Mouse (Mus musculus) kidney, embryonic 15.5 days (tissue): ENCODE measurements around the gene Fpr2. TPM values are rescaled to one million over a fixed set of nuclear protein-coding genes. Genes with fewer than 3 reads are reported as not detected.
"Not testable (repeated sequence)": the region's sequence is repeated elsewhere in the genome, so short reads cannot be mapped to it uniquely, and the experiment has no call there.

Experiments
- ATAC-seq: fragments of 200-750 bp; cut with Nextera tagmentation; replicated peaks from 2 replicates; pipeline ENCODE4 v1.8.0; 2017; ENCODE audit warnings: moderate TSS enrichment; ENCODE audit not compliant: low FRiP score
- H3K27ac ChIP-seq: fragments of 300-500 bp; sonication (generic); 2 replicates; pipeline ENCODE4 v1.5.1; 2015; ENCODE audit warnings: mild to moderate bottlenecking, inconsistent platforms
- H3K27me3 ChIP-seq: fragments of 300-500 bp; sonication (generic); 2 replicates; pipeline ENCODE4 v1.6.1; 2015; ENCODE audit warnings: inconsistent platforms
- H3K36me3 ChIP-seq: fragments of 300-500 bp; sonication (generic); 2 replicates; pipeline ENCODE4 v1.6.1; 2015; ENCODE audit warnings: inconsistent platforms
- H3K4me1 ChIP-seq: fragments of 300-500 bp; sonication (generic); 2 replicates; pipeline ENCODE4 v1.6.1; 2015; ENCODE audit warnings: inconsistent platforms
- H3K4me2 ChIP-seq: fragments of 300-500 bp; sonication (generic); 2 replicates; pipeline ENCODE4 v1.6.1; 2015; ENCODE audit warnings: moderate library complexity, mild to moderate bottlenecking, inconsistent platforms
- H3K4me3 ChIP-seq: fragments of 300-500 bp; sonication (generic); replicated peaks from 2 replicates; pipeline ENCODE4 v1.5.1; 2015; ENCODE audit warnings: mild to moderate bottlenecking, inconsistent platforms
- H3K9ac ChIP-seq: fragments of 300-500 bp; sonication (generic); 2 replicates; pipeline ENCODE4 v1.6.1; 2015; ENCODE audit warnings: mild to moderate bottlenecking, inconsistent platforms
- H3K9me3 ChIP-seq: fragments of 300-500 bp; sonication (generic); replicated peaks from 2 replicates; pipeline ENCODE4 v1.6.1; 2016; ENCODE audit warnings: inconsistent platforms
- WGBS: fragments of 180-500 bp; shearing (Covaris S2); methylation state at CpG from one replicate; pipeline ENCODE4 v1.1.7; 2015; ENCODE audit warnings: mixed read lengths; 5-methylcytosine and 5-hydroxymethylcytosine counted together
- polyA plus RNA-seq: library from polyadenylated mRNA; unstranded; fragments of >200 nt; fragmentation: Nextera tagmentation; extraction: Ambion mirVana; gene quantifications from 2 replicates; pipeline ENCODE4 v1.2.1, GENCODE M21; 2015

Fpr2 gene
- polyA plus RNA-seq, 1 experiment from 2014 or later = 0.73 TPM

GRCm38 (mm10) chr17:17896039-17896438 lies 8.4 kb downstream of the Fpr2 start:
- ATAC-seq = 0 out of 2 replicates have a peak, but pooled peaks have one; percentile 29
- Histone ChIP-seq H3K4me1 (no peaks in the 10 kb centered on the region), H3K4me2 (no peak overlapping the region), H3K27ac (no peak overlapping the region), H3K27me3 (no peaks in the 10 kb centered on the region), H3K36me3 (no peaks in the 10 kb centered on the region), H3K4me3 (no peak overlapping the region), H3K9me3 (no peaks in the 10 kb centered on the region), H3K9ac (no peak overlapping the region)
- WGBS = 4% methylated on average over 4 of the region's 4 CpGs

DNA sequence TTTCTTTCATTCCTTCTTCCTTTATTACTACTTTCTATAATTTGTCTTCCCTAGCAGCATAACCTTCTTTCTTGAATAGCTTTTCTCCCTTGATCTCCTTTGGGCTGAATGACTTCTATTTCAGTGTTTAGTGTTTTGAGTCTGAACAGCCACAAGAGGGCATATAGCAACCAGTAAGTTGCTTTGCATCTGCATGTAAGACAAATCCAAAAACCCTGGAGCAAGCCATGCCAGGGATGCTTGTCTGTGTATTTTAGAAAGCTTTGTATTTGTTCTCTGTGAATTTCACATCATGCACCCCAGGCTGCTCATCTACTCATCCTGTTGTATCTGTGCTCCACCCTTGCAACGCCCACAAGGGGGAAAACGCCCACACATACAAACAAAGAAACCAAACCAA lies 11.6 kb downstream of the Fpr2 start:
- no peak overlapping the region for H3K4me3 ChIP-seq
- no peaks in the 10 kb centered on the region for H3K27me3 ChIP-seq
- no peaks in the 10 kb centered on the region for H3K4me1 ChIP-seq
- no peaks in the 10 kb centered on the region for H3K36me3 ChIP-seq
- 85% methylated on average over 2 of the region's 2 CpGs for WGBS
- H3K9me3 ChIP-seq = no peaks in the 10 kb centered on the region
- ATAC-seq = no peak
- no peak overlapping the region for H3K27ac ChIP-seq
- H3K9ac ChIP-seq = no peak overlapping the region
- no peak overlapping the region for H3K4me2 ChIP-seq

- Histone ChIP-seq H3K9me3 (no peaks in the 10 kb centered on the region), H3K27ac (no peak overlapping the region), H3K27me3 (no peaks in the 10 kb centered on the region), H3K4me3 (no peak overlapping the region), H3K4me1 (no peaks in the 10 kb centered on the region), H3K9ac (no peak overlapping the region), H3K36me3 (no peaks in the 10 kb centered on the region), H3K4me2 (no peak overlapping the region)
- 89% methylated on average over 1 of the region's 1 CpGs for WGBS
- no peak for ATAC-seq
Observed at GRCm38 (mm10) chr17:17900768-17901167, 13.1 kb downstream of the Fpr2 start.

- peak; percentile 100 for ATAC-seq
- 15% methylated on average over 51 of the region's 51 CpGs for WGBS
- Histone ChIP-seq H3K9me3 (no peaks in the 10 kb centered on the region), H3K27me3 (no peaks in the 10 kb centered on the region; the same call in 1 of the 2 replicates), H3K9ac (peak overlapping the region; percentile 45; the same call in 1 of the 2 replicates), H3K27ac (no peak overlapping the region), H3K4me3 (peak overlapping the region; percentile 55), H3K4me2 (peak overlapping the region; percentile 86), H3K4me1 (no peaks in the 10 kb centered on the region), H3K36me3 (no peaks in the 10 kb centered on the region)
Observed at GRCm38 (mm10) chr17:17909636-17910421, 22.2 kb downstream of the Fpr2 start.

DNA sequence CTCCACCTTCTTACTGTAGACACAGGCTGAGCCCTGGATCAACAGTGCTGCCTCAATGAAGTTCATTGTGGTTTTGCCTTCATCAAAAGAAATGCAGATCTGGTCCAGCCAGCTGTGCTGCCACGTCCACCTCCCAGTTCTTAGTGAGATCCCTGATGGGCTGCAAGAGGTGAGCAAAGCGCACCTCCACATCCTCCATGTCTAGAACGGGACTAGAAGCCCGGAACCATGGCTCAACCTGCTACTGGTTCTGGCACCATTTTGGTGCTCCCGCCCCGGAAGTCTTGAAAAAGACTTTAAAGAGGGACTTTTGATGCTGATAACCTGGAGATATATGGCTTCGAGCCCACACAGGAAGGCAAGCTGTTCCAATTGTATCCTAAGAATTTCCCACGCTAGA lies 25.0 kb downstream of the Fpr2 start:
- not testable (repeated sequence) for H3K27ac ChIP-seq, H3K4me3 ChIP-seq, H3K4me2 ChIP-seq, H3K9me3 ChIP-seq, H3K4me1 ChIP-seq, ATAC-seq, H3K27me3 ChIP-seq, H3K9ac ChIP-seq, H3K36me3 ChIP-seq
- 81% methylated on average over 8 of the region's 8 CpGs for WGBS

DNA sequence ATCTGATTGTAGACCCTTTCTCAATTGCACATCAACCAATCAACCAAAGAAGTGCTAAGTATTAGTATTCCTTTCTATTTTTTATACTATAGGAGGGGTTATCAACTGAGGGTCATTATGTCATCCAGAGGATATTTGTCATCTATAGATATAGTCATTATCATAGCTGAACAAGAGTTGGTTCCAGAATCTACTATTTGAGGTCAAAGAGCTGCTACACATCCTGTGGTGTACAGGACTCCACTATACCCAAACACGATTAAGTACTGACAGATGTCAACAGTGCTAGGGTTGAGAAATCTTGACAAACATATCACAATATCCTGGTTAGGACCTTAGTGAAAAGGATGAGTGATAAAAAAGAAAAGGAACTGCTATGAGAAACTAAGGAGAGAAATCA lies 29.8 kb downstream of the Fpr2 start:
- 83% methylated on average over 1 of the region's 1 CpGs for WGBS
- Histone ChIP-seq H3K27ac (no peak overlapping the region), H3K4me3 (no peak overlapping the region), H3K36me3 (no peaks in the 10 kb centered on the region), H3K27me3 (no peaks in the 10 kb centered on the region), H3K4me2 (no peak overlapping the region), H3K4me1 (no peaks in the 10 kb centered on the region), H3K9me3 (no peaks in the 10 kb centered on the region), H3K9ac (no peak overlapping the region)
- ATAC-seq = no peak

DNA sequence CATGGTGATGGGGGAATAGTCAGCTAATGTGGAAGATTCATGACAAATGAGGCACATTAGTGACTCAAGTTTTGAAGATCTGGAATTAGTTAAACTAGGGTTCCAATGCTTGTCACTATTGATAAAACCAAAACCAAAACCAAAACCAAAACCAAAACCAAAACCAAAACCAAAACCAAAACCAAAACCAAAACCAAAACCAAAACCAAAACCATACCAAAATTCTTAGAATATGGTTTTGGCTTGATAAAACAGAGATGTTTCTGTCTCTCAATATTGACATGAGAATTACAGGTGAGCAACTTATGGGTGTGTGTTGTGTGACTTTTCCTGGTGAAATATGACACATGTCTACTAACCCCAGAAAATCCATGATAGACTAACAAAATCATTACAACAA lies 30.2 kb downstream of the Fpr2 start:
- no peak overlapping the region for H3K9ac ChIP-seq

More for the DNA sequence above, 30.2 kb downstream of the Fpr2 start:
- no peaks in the 10 kb centered on the region for H3K9me3 ChIP-seq
- ATAC-seq = no peak
- no peak overlapping the region for H3K27ac ChIP-seq
- H3K4me2 ChIP-seq = no peak overlapping the region
- H3K36me3 ChIP-seq = no peaks in the 10 kb centered on the region
- H3K4me1 ChIP-seq = no peaks in the 10 kb centered on the region
- no peak overlapping the region for H3K4me3 ChIP-seq
- H3K27me3 ChIP-seq = no peaks in the 10 kb centered on the region

Other genes with a start within 250 kb of the Fpr2 start
- not detected in 2 replicates for gene Vmn2r90, start 184.1 kb upstream of the Fpr2 start, polyA plus RNA-seq
- 37.3 and 37.7 TPM in 2 replicates for gene Spaca6, start 60.7 kb upstream of the Fpr2 start, polyA plus RNA-seq
- gene Has1, start 32.6 kb upstream of the Fpr2 start, polyA plus RNA-seq = 0.88 and 1.1 TPM in 2 replicates
- 0.32 and 0.73 TPM in 2 replicates for gene Fpr1, start 3.9 kb upstream of the Fpr2 start, polyA plus RNA-seq
- gene Fpr3, start within 50 bp of the Fpr2 start, polyA plus RNA-seq = not detected in 2 replicates
- not detected in 2 replicates for gene Fpr-rs4, start 133.9 kb downstream of the Fpr2 start, polyA plus RNA-seq
- 0.03 TPM in 1 of 2 replicates, not detected in the other for gene Vmn2r124, start 161.6 kb downstream of the Fpr2 start, polyA plus RNA-seq
- not detected in 2 replicates for gene Vmn2r91, start 197.2 kb downstream of the Fpr2 start, polyA plus RNA-seq